Mouse (Mus musculus) liver, postnatal 0 days (tissue): ENCODE measurements around the gene Ms4a10. TPM values are rescaled to one million over a fixed set of nuclear protein-coding genes. Genes with fewer than 3 reads are reported as not detected.

ENCODE experiments used
- ATAC-seq: fragments of 200-750 bp; cut with Nextera tagmentation; 2 replicates; pipeline ENCODE4 v1.8.0; 2017; ENCODE audit warnings: mild to moderate bottlenecking, moderate library complexity
- DNase-seq: peaks from one replicate; pipeline ENCODE4 v3.0.0-alpha.2; 2016
- H3K27ac ChIP-seq: fragments of 300-500 bp; sonication (generic); 2 replicates; pipeline ENCODE4 v1.5.1; 2014; ENCODE audit warnings: antibody characterized with exemption, moderate library complexity, mild to moderate bottlenecking, low read depth
- H3K27me3 ChIP-seq: fragments of 300-500 bp; sonication (generic); 2 replicates; pipeline ENCODE4 v1.6.1; 2014; ENCODE audit warnings: low read length, control low read depth, mixed read lengths; ENCODE audit not compliant: insufficient read depth
- H3K36me3 ChIP-seq: fragments of 300-500 bp; sonication (generic); replicated peaks from 2 replicates; pipeline ENCODE4 v1.6.1; 2014; ENCODE audit warnings: mild to moderate bottlenecking, control low read depth, low read length, moderate library complexity, mixed read lengths; ENCODE audit not compliant: insufficient read depth
- H3K4me1 ChIP-seq: fragments of 300-500 bp; sonication (generic); 2 replicates; pipeline ENCODE4 v1.6.1; 2014; ENCODE audit warnings: antibody characterized with exemption, mild to moderate bottlenecking, control low read depth; ENCODE audit not compliant: insufficient read depth
- H3K4me2 ChIP-seq: fragments of 300-500 bp; sonication (generic); 2 replicates; pipeline ENCODE4 v1.6.1; 2014; ENCODE audit warnings: low read depth, mild to moderate bottlenecking, low read length, moderate library complexity, mixed read lengths
- H3K4me3 ChIP-seq: fragments of 300-500 bp; sonication (generic); 2 replicates; pipeline ENCODE4 v1.5.1; 2014; ENCODE audit warnings: low read depth, low read length
- H3K9ac ChIP-seq: fragments of 300-500 bp; sonication (generic); replicated peaks from 2 replicates; pipeline ENCODE4 v1.6.1; 2014; ENCODE audit warnings: mild to moderate bottlenecking, moderate library complexity
- H3K9me3 ChIP-seq: fragments of 300-500 bp; sonication (generic); 2 replicates; pipeline ENCODE4 v1.6.1; 2016; ENCODE audit warnings: mild to moderate bottlenecking, control low read depth, low read length, mixed read lengths
- CTCF ChIP-seq: sonication (generic); IDR thresholded peaks from 2 replicates; pipeline ENCODE4 v1.5.1; 2016; ENCODE audit warnings: antibody characterized with exemption, low read depth
- EP300 ChIP-seq: IDR thresholded peaks from 2 replicates; pipeline ENCODE4 v1.6.1; 2016; ENCODE audit warnings: antibody characterized with exemption, low read depth, mild to moderate bottlenecking
- WGBS: fragments of 180-500 bp; shearing (Covaris S2); extraction: QIAGEN DNeasy Blood & Tissue Kit; methylation state at CpG from one replicate; pipeline ENCODE4 v1.1.7; 2014; ENCODE audit not compliant: insufficient replicate concordance; 5-methylcytosine and 5-hydroxymethylcytosine counted together
- polyA plus RNA-seq: library from polyadenylated mRNA; unstranded; fragments of >200 nt; fragmentation: Nextera tagmentation; extraction: Ambion mirVana; gene quantifications from 2 replicates; pipeline ENCODE4 v1.2.1, GENCODE M21; 2015

Gene Ms4a10
- polyA plus RNA-seq, 1 experiment from 2014 or later, result not detected

GRCm38 (mm10) chr19:10918321-10918991, 56.0 kb downstream of the Ms4a10 start:
- DNase-seq (no peak), ATAC-seq (no peak)
- Histone ChIP-seq H3K36me3 (no peaks in the 10 kb centered on the region), H3K4me1 (no peaks in the 10 kb centered on the region), H3K27ac (no peak overlapping the region), H3K9me3 (no peaks in the 10 kb centered on the region), H3K27me3 (no peaks in the 10 kb centered on the region), H3K4me2 (no peak overlapping the region), H3K4me3 (no peak overlapping the region), H3K9ac (no peak overlapping the region)
- TF ChIP-seq EP300 (no peak), CTCF (no peak)
- 78% methylated on average over 10 of the region's 10 CpGs for WGBS

GRCm38 (mm10) chr19:10916506-10916905, 58.0 kb downstream of the Ms4a10 start:
- H3K4me2 ChIP-seq, result no peak overlapping the region
- 48% methylated on average over 5 of the region's 5 CpGs for WGBS
- no peak for ATAC-seq

GRCm38 (mm10) chr19:10914870-10915269, 59.6 kb downstream of the Ms4a10 start:
- 38% methylated on average over 2 of the region's 2 CpGs for WGBS

More at GRCm38 (mm10) chr19:10916506-10916905, 58.0 kb downstream of the Ms4a10 start:
- DNase-seq, result no peak
- Histone ChIP-seq H3K9ac (no peak overlapping the region), H3K4me3 (no peak overlapping the region), H3K27ac (no peak overlapping the region), H3K27me3 (no peaks in the 10 kb centered on the region), H3K36me3 (no peaks in the 10 kb centered on the region), H3K4me1 (no peaks in the 10 kb centered on the region), H3K9me3 (no peaks in the 10 kb centered on the region)
- TF ChIP-seq EP300, result no peak
- no peak for TF ChIP-seq CTCF

GRCm38 (mm10) chr19:10914291-10914690, 60.2 kb downstream of the Ms4a10 start:
- no peak overlapping the region for H3K4me2 ChIP-seq
- H3K9me3 ChIP-seq, result no peaks in the 10 kb centered on the region
- H3K27ac ChIP-seq, result no peak overlapping the region
- H3K4me1 ChIP-seq, result no peaks in the 10 kb centered on the region
- DNase-seq, result no peak
- no peaks in the 10 kb centered on the region for H3K27me3 ChIP-seq
- no peak for ATAC-seq
- H3K36me3 ChIP-seq, result no peaks in the 10 kb centered on the region
- H3K9ac ChIP-seq, result no peak overlapping the region
- no peak overlapping the region for H3K4me3 ChIP-seq
- WGBS, result 28% methylated on average over 7 of the region's 7 CpGs
- TF ChIP-seq CTCF, result no peak
- TF ChIP-seq EP300, result no peak

More at GRCm38 (mm10) chr19:10914870-10915269, 59.6 kb downstream of the Ms4a10 start:
- Histone ChIP-seq H3K4me1 (no peaks in the 10 kb centered on the region), H3K4me3 (no peak overlapping the region), H3K4me2 (no peak overlapping the region), H3K9me3 (no peaks in the 10 kb centered on the region), H3K27me3 (no peaks in the 10 kb centered on the region), H3K36me3 (no peaks in the 10 kb centered on the region), H3K27ac (no peak overlapping the region), H3K9ac (no peak overlapping the region)
- no peak for DNase-seq
- TF ChIP-seq EP300 (no peak), CTCF (no peak)
- ATAC-seq, result no peak

Other genes starting within 250 kb of the Ms4a10 start
- gene Cd5, start 235.7 kb downstream of the Ms4a10 start, polyA plus RNA-seq, result 0.16 and 0.17 TPM in 2 replicates
- gene Cd6, start 144.6 kb downstream of the Ms4a10 start, polyA plus RNA-seq, result 0.11 TPM in 1 of 2 replicates, not detected in the other
- 4.2 and 4.4 TPM in 2 replicates for gene Slc15a3, start 134.9 kb downstream of the Ms4a10 start, polyA plus RNA-seq
- 2.0 and 2.1 TPM in 2 replicates for gene Tmem132a, start 104.7 kb downstream of the Ms4a10 start, polyA plus RNA-seq
- gene Tmem109, start 92.7 kb downstream of the Ms4a10 start, polyA plus RNA-seq, result 12.8 and 13.2 TPM in 2 replicates
- 10.2 and 12.7 TPM in 2 replicates for gene Prpf19, start 79.4 kb downstream of the Ms4a10 start, polyA plus RNA-seq
- not detected in 2 replicates for gene Zp1, start 54.0 kb downstream of the Ms4a10 start, polyA plus RNA-seq
- not detected in 2 replicates for gene Ptgdr2, start 37.5 kb downstream of the Ms4a10 start, polyA plus RNA-seq
- 11.6 and 12.4 TPM in 2 replicates for gene Ccdc86, start 25.4 kb downstream of the Ms4a10 start, polyA plus RNA-seq
- gene Ms4a15, start 18.6 kb upstream of the Ms4a10 start, polyA plus RNA-seq, result not detected in 2 replicates
- not detected in 2 replicates for gene Ms4a18, start 43.4 kb upstream of the Ms4a10 start, polyA plus RNA-seq
- gene Ms4a8a, start 106.4 kb upstream of the Ms4a10 start, polyA plus RNA-seq, result 0.13 and 0.26 TPM in 2 replicates
- gene 1700017D01Rik, start 156.2 kb upstream of the Ms4a10 start, polyA plus RNA-seq, result not detected in 2 replicates
- gene 1700025F22Rik, start 190.7 kb upstream of the Ms4a10 start, polyA plus RNA-seq, result not detected in 2 replicates
- not detected in 2 replicates for gene Ms4a13, start 222.1 kb upstream of the Ms4a10 start, polyA plus RNA-seq